Mouse (Mus musculus): ENCODE results near the gene Snx1.

The Snx1 gene

DNA sequence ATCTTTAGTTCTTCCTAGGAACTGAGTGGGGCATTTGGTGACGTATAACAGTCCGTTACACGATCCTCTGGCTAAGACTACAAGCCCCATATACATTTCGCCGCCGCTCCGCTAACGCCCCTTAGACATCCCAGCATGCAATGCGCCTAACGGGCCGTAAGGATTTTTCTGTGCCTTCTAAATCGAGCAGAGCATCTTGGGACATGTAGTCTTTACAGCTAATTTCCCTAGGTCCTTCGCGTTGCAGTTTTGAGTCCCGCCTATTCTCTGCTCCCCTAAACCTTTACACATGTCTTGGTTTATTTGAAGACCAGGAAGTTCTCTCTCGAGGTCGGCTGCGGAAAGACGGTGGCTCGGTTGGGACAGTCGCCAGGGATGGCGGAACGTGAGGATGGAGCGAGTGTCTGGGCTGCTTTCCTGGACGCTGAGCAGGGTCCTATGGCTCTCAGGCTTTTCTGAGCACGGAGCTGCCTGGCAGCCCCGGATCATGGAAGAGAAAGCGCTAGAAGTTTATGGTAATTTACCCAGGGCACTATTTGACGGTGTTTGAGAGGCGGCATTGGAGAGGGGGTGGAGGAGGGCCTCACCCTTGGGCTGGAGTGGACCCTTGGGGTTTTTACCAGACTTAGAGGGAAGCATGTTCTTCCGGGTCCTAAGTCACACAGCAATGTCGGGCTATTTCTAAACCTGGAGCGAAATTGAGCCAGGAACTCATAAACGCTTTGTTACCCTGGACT is at the start of gene Snx1, which contains the start of gene Ciao2a:
Gene Snx1, minus strand, starts transcription at position 132 of the 737 bp plus-strand sequence.
Gene Ciao2a, plus strand, starts transcription at position 156 of the 737 bp plus-strand sequence.
- peak; percentile 97 for DNase-seq

GRCm38 (mm10) chr9:66174985-66175384 is 48.6 kb upstream of the Snx1 start:
- DNase-seq, result no peak

GRCm38 (mm10) chr9:66173316-66173855 is 47.0 kb upstream of the Snx1 start:
- no peak for DNase-seq

DNA sequence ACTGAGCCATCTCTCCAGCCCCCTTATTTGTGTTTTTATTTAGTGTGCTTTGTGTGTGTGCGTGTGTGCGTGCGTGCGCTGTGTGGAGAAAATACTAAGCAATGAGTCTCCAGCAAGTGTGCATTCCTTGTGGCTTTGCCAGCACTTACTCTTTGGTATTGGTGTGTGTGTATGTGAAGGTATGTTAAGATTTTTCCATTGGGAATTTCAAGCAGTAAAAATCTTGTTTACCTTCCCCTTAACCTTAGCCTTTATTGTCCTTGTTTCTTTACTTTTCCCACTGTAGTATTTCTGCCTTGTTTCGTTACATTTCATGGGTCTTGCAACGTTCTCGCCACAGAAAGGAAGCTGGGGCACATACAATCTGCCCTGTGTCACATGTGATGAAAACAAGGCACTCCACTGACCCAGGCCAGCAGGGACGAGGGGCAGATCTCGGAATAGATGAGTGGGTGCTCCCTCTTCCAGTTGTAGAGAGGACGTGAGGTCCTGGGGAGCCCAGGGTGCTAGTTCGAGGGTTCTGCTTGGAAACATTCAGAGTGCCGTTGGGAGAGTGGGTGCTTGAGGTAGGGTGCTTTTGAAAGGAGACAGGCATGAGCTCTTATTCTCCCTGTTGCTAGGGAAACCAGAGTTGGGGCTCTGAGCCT is 45.0 kb upstream of the Snx1 start:
- no peak for DNase-seq

DNA sequence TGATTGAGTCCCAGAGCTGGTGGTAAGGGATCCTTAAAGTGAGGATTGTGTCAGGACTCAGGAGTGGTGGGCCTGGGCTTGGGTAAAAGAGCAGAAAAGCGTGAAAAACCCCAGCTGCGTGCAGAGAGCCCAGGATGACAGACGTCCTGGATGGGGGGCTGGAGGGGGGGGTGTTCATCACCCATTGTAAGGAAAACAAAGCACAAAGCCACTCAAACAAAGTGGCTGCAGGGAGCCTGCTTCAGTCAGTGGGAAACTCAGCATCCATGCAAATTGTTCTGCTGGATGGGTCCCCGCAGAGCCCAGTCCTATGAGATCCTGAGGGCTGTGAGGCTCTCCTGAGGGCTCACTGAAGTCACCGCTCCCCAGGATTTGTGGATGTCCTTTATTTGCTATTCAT is 44.1 kb upstream of the Snx1 start:
- DNase-seq, result no peak

GRCm38 (mm10) chr9:66168233-66168632 is 41.8 kb upstream of the Snx1 start:
- no peak for DNase-seq

DNA sequence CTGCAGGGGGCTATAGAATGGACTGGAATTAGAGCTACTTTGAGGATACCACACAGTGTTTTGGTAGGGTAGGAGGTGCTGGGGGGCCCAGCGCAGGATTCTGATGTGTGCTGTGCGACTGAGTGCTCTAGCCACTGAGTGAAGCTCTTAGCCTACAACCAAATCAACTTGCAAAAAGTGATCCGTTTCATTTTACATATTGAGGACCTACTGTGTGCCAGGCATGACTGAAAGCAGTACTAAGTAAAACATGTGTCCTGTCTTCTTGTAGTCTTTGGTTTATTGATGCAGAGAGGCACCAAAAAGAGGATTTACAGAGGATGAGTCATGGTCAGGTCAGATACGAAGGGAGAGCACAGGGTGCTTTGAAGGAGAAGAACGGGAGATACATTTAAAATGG is 40.8 kb upstream of the Snx1 start:
- no peak for DNase-seq

GRCm38 (mm10) chr9:66162995-66163394 is 36.6 kb upstream of the Snx1 start:
- no peak for DNase-seq

- DNase-seq, result no peak
These were observed 33.8 kb upstream of the Snx1 start for GRCm38 (mm10) chr9:66160155-66160554.

DNA sequence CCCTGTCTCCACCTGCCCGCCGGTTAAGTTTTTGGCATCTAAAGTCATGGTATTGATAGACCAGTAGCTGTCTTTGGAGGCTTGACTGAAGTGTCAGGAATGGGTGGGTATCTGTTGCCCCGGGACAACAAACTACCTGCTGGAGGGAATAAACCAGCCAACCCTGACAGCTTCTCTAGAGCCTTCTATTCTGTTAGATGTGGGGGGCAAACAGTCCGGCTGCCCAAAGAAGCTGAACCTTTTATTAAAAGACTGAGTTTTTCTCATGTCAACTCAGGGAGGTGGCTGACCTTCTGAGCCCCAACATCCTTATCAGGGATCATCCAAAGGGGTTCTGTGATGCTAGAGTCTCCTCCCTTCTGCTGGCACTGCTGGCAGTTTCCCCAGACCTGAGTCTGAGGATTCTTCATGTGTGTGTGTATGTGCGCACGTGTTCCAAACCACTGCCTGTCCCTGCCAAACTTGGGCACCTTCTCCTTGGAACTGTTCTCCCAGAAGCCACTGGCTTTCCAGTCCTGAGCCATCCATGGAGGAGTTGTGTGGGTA is 32.6 kb upstream of the Snx1 start:
- DNase-seq, result no peak

DNA sequence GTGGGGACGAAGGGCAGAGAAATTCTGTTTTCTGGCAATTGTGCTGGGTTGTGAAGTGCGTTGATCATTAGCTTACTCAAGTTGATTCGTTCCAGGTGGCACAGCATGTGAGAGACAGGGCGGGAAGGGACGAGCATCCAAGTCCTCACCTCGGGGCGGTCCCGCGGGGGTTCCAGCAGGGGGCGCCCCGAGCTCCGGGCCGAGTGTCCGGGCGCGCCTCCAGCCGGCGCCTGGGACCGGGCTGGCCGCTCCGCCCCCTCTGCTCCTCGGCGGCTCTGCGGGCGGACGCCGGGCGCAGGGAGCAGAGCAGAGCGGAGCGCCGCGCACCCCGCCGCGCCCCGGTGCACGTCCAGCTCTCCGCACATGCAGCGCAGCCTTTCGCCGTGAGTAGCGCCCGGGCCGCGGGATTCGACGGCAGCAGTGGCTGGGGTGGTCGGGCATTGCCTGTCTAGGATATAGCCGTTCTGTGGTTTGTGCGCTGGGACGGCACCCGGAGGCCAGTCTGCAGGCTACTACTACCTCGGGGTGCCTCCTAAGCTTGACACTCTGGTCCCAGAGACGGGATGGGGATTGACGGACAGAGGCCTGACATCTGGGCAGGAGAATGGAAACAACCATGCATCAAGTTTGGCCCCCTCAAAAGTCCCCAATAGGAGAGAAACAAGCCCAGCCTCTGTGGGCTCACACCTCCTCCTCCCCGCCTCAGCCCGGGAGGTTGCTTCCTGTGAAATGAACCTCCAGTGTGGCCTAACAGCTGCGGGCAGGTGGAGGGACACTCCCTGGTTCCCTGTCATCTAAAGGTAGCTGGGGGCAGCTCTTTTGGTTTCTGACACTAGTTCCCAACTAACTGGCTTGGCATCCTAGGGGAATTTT is 31.8 kb upstream of the Snx1 start, which contains the start of gene Dapk2:
Gene Dapk2, plus strand, starts transcription at position 266 of the 873 bp plus-strand sequence.
- DNase-seq, result peak; percentile 93

DNA sequence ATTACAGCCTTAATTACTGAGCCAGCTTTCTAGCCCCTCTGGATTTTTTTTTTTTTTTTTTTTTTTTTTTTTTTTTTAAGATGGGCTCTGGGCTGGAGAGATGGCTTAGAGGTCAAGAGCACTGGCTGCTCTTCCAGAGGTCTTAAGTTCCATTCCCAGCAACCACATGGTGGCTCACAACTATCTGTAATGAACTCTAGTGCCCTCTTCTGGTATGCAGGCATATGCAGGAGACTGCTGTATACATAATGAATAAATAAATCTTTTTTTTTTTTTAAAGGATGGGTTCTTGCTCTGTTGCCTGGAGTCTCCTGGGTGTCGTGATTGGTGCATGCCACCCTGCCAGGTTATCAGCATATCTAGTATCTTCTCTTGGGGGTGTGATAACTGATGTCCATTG is 29.1 kb upstream of the Snx1 start:
- DNase-seq, result no peak

GRCm38 (mm10) chr9:66154013-66154412 is 27.6 kb upstream of the Snx1 start:
- no peak for DNase-seq

DNA sequence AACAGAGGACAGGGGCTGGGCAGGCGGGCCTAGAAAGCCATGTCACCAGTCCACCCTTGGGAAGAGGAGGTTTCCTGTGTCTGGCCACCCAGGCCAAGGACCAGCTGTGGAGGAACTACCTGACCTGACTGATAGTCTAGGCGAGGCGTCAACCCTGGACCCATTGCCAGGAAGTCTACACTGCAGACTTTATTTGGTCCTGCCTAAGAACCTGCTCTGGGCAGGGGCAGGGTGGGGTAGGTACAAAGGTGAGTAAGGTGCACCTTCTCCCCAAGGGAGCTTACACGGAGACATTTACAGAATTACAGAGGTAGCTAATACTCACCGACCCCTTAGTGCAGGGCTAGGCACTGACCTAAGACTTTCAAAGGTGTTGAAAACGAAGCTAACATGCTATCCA is 27.2 kb upstream of the Snx1 start:
- DNase-seq, result no peak

DNA sequence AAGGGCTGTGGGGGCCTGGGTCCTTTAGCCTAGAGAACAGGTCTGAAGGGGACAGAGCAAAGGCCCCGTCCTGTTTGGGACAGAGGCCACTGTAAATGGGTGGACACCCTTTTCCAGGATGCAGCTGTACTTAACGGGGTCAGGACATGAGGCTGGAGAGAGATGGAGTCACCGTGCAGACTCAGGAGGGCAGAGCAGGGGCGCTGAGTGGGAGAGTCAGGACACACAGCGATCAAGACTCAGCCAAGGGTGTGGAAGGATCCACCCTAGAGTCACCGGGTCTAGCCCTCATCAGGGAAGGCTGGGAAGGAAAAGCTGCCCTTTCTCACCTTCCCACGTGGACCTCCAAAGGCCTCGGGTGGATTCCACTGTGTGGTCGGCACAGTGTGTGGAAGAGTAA is 25.6 kb upstream of the Snx1 start:
- DNase-seq, result no peak

DNA sequence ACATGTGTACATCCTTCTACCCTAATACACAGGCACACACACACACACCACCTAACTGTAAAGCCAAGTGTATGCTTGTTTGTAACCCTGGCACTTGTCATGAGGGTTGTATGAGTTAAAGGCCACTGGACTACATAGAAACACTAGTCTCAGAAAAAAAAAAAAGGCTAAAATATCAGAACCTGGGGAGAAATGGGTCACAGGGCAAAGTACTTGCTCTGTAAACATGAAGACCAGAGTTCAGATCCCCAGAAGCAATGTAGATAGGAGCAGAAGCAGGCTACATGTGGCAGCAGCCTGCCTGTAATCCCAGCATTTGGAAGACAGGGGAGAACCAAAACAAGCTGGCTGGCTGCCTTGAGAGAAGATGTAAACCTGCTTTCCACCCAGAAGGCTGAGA is 19.8 kb upstream of the Snx1 start:
- no peak for DNase-seq

- DNase-seq, result peak; percentile 77
These were observed 17.9 kb upstream of the Snx1 start for GRCm38 (mm10) chr9:66144248-66144647.

DNA sequence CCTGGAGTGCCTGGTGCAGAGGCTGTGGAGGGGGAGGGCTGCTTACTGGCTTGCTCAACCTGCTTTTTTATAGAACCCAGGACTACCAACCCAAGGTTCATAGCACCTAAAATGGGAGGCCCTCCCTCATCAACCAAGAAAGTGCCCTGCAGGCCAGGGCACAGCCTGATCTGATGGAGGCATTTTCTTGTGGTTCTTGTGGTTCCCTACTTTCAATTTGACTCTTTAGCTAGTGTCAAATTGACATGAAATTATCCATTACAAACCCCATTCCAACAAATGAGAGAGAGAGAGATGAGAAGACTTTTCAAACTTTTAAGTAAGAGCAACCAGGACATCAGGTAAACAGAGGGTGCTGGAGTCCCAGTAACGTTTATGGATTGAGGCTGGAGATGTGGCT is 15.9 kb upstream of the Snx1 start:
- no peak for DNase-seq

- no peak for DNase-seq
These were observed 11.8 kb upstream of the Snx1 start for GRCm38 (mm10) chr9:66138193-66138592.

DNA sequence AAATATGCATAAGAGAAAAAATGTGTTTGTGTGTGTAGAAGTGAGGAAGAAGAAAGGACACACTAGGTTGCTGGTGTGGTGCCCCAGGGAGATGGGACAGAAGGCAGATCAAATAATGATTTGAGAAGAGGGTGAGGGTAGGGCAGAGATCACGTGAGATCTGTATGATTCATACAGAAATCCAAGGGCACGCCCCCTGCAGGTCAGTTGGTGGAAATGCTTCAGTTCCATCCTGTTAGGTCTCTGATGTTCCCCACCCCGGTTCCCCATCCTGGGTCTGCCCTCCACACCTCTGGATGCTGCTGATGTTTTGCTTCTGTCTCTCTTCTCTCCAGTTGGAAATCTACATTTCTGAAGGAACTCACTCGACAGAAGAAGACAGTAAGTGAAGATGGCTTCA is 9.6 kb upstream of the Snx1 start:
- no peak for DNase-seq

DNA sequence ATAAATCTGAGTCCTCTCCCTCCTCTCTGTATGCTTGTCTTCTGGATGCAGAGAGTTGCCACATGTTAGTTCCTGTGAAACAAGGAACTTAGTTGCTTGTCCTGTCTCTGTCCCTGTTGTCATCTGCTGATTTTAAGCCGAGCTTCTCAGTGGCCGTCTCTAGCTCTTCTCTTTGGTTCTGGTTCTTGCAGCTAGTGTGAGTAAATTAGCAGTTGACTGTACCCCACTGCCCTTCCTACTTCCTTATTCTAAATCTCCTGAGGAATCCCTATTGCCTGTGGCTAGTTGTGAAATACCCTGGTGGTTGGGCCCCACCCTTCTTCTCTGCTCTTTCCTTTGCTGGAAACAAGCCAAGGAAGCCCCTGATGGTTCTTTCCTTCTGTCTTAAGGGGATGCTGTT is 5.1 kb upstream of the Snx1 start:
- DNase-seq, result no peak

DNA sequence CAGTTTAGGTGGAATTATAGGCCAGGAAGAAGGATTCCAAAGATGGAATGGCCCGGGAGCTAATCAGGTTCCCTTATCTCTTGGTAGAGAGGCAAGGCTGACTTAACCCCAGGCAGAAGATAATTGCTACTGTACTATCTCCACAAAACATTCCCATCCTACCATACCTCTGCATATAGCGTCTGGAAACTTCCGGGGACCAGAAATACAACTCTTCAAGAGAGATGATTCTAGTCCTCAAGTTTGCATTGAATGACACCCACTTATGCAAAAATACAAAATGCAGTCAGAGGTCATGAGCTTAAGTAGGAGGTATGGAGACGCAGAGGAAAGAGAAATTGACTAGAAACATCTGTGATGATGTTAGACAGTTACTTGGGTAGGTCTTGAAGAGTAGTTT is 1.5 kb upstream of the Snx1 start:
- no peak for DNase-seq

DNA sequence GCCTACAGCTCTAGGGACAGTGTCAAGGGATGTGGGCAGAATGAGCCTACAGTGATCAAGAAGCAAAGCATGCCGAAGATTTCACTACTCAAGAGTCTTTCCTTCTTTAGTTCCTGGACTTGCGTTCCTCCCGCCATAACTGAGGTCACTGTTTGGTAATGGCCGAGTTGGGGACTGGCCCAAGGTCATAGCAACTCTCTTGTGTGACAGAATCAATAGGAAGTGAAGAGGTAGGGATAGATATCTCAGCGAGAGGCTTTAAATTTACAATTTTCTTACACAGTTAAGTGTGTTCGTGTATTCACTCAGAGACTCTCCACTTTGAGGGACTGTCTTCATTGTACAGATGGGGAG is 783 bp upstream of the Snx1 start:
- no peak for DNase-seq
